Mouse (Mus musculus) forebrain, embryonic 16.5 days (tissue): ENCODE data around the gene Tdo2. TPM values are rescaled to one million over a fixed set of nuclear protein-coding genes. Genes with fewer than 3 reads are reported as not detected.

Source experiments
- ATAC-seq: fragments of 200-750 bp; cut with Nextera tagmentation; 2 replicates; pipeline ENCODE4 v1.8.0; 2017; ENCODE audit warnings: mild to moderate bottlenecking, moderate library complexity
- H3K27ac ChIP-seq: fragments of 300-500 bp; sonication (generic); 2 replicates; pipeline ENCODE4 v1.5.1; 2014; ENCODE audit warnings: low read length, control low read depth
- H3K27me3 ChIP-seq: fragments of 300-500 bp; sonication (generic); replicated peaks from 2 replicates; pipeline ENCODE4 v1.6.1; 2014; ENCODE audit warnings: low read length; ENCODE audit not compliant: control insufficient read depth, insufficient read depth
- H3K36me3 ChIP-seq: fragments of 300-500 bp; sonication (generic); 2 replicates; pipeline ENCODE4 v1.6.1; 2014; ENCODE audit not compliant: control insufficient read depth, insufficient read depth
- H3K4me1 ChIP-seq: fragments of 300-500 bp; sonication (generic); replicated peaks from 2 replicates; pipeline ENCODE4 v1.6.1; 2014; ENCODE audit warnings: low read length; ENCODE audit not compliant: control insufficient read depth, insufficient read depth
- H3K4me2 ChIP-seq: fragments of 300-500 bp; sonication (generic); 2 replicates; pipeline ENCODE4 v1.6.1; 2014; ENCODE audit warnings: mild to moderate bottlenecking, low read length, control low read depth
- H3K4me3 ChIP-seq: fragments of 300-500 bp; sonication (generic); replicated peaks from 2 replicates; pipeline ENCODE4 v1.5.1; 2014; ENCODE audit warnings: mild to moderate bottlenecking, low read length, control low read depth
- H3K9ac ChIP-seq: fragments of 300-500 bp; sonication (generic); replicated peaks from 2 replicates; pipeline ENCODE4 v1.6.1; 2014; ENCODE audit warnings: low read depth, low read length, control low read depth
- H3K9me3 ChIP-seq: fragments of 300-500 bp; sonication (generic); 2 replicates; pipeline ENCODE4 v1.6.1; 2016; ENCODE audit warnings: low read length; ENCODE audit not compliant: control insufficient read depth
- WGBS: fragments of 180-500 bp; shearing (Covaris S2); extraction: QIAGEN DNeasy Blood & Tissue Kit; methylation state at CpG from one replicate; pipeline ENCODE4 v1.1.7; 2014; 5-methylcytosine and 5-hydroxymethylcytosine counted together
- polyA plus RNA-seq: library from polyadenylated mRNA; unstranded; fragments of >200 nt; fragmentation: Nextera tagmentation; extraction: Ambion mirVana; gene quantifications from 2 replicates; pipeline ENCODE4 v1.2.1, GENCODE M21; 2015

Gene Tdo2
- polyA plus RNA-seq, 1 experiment from 2014 or later = 1.3 TPM

GRCm38 (mm10) chr3:81957484-81957883, 18.5 kb downstream of the Tdo2 start:
- Histone ChIP-seq H3K27me3 (no peaks in the 10 kb centered on the region), H3K36me3 (no peaks in the 10 kb centered on the region), H3K4me2 (no peak overlapping the region), H3K4me1 (no peaks in the 10 kb centered on the region), H3K9me3 (no peaks in the 10 kb centered on the region), H3K27ac (no peak overlapping the region), H3K4me3 (no peak overlapping the region), H3K9ac (no peak overlapping the region)
- peak; percentile 67; the same call in 1 of the 2 replicates for ATAC-seq
- WGBS = 66% methylated on average over 5 of the region's 5 CpGs

DNA sequence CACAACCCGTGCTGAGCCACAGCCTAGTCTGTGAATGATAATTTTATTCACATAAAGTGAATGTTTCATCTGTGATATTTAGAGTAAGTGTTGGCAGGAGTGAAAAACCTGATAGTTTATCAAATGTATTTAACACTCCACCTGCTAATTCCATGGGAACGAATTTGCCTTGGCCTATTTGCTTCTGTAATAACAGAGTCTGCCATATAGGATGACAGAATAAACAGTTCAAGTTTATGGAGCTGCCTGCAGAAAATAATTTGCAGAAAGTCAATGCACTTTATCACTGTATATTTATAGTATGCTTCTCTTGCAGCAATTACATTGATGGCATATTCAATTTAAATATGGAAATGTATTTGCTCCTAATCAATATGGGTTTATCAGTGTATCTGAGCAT, 24.2 kb downstream of the Tdo2 start:
- WGBS = 45% methylated on average over 2 of the region's 2 CpGs
- peak; percentile 61 for ATAC-seq
- Histone ChIP-seq H3K9me3 (no peaks in the 10 kb centered on the region), H3K4me2 (no peak overlapping the region), H3K4me3 (no peak overlapping the region), H3K36me3 (no peaks in the 10 kb centered on the region), H3K27ac (no peak overlapping the region), H3K4me1 (no peaks in the 10 kb centered on the region), H3K9ac (no peak overlapping the region), H3K27me3 (no peaks in the 10 kb centered on the region)

- no peak overlapping the region for H3K4me3 ChIP-seq
- H3K4me1 ChIP-seq = no peaks in the 10 kb centered on the region
- ATAC-seq = no peak
- no peak overlapping the region for H3K4me2 ChIP-seq
- no peaks in the 10 kb centered on the region for H3K36me3 ChIP-seq
- H3K9ac ChIP-seq = no peak overlapping the region
- no peak overlapping the region for H3K27ac ChIP-seq
- WGBS = 91% methylated on average over 1 of the region's 1 CpGs
- no peaks in the 10 kb centered on the region for H3K27me3 ChIP-seq
- H3K9me3 ChIP-seq = no peaks in the 10 kb centered on the region
Observed at GRCm38 (mm10) chr3:81949048-81949447, 27.0 kb downstream of the Tdo2 start.

DNA sequence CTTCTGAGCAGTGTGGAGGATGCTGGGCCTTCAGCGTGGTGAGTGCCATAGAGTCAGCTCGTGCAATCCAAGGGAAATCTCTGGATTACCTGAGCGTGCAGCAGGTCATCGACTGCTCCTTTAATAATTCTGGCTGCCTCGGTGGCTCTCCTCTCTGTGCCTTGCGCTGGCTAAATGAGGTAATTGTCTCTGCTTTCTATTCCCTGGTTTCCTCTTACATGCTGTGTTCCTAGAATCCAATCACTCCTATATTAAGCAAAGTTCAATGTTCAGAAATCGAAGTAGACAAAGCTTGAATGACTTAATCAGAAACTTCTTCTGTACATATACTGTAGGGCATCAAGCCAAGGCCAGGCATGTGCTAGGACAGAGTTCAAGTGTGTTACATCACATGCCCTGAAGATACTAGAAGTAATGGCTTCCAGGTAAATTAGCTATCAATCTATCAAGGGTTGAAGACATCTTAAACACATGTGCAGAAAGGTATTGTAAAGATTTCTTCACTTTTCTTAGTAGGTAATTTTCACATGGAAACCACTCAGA, 31.1 kb downstream of the Tdo2 start:
- no peak overlapping the region for H3K4me2 ChIP-seq
- H3K9ac ChIP-seq = no peak overlapping the region
- 93% methylated on average over 7 of the region's 7 CpGs for WGBS
- H3K27ac ChIP-seq = no peak overlapping the region
- no peaks in the 10 kb centered on the region for H3K4me1 ChIP-seq
- H3K4me3 ChIP-seq = no peak overlapping the region
- H3K36me3 ChIP-seq = no peaks in the 10 kb centered on the region
- no peaks in the 10 kb centered on the region for H3K27me3 ChIP-seq
- H3K9me3 ChIP-seq = no peaks in the 10 kb centered on the region
- no peak for ATAC-seq

GRCm38 (mm10) chr3:81943097-81943496, 32.9 kb downstream of the Tdo2 start:
- Histone ChIP-seq H3K9ac (no peak overlapping the region), H3K4me1 (no peaks in the 10 kb centered on the region), H3K4me2 (no peak overlapping the region), H3K36me3 (no peaks in the 10 kb centered on the region), H3K9me3 (no peaks in the 10 kb centered on the region), H3K27me3 (no peaks in the 10 kb centered on the region), H3K27ac (no peak overlapping the region), H3K4me3 (no peak overlapping the region)
- WGBS = 82% methylated on average over 3 of the region's 3 CpGs
- ATAC-seq = no peak

DNA sequence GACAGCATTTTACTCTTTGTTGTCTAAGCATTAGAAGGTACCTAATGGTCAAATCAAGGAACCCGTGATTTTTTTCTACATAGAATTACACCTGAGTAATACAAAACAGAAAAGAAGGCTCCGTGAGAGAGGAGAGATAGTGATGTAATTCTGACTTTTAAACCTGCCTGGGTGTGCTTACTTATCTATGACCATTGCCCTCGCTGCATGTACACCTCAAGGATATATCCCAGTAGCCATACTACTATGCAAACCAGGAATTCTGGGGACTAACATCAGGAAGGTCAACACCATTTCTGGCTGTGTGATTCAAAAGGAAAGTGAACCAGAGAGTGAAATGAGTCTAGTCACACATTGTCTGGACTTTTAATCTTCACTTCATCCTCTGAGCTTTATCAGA, 33.7 kb downstream of the Tdo2 start:
- H3K27me3 ChIP-seq = no peaks in the 10 kb centered on the region
- no peaks in the 10 kb centered on the region for H3K9me3 ChIP-seq
- H3K4me2 ChIP-seq = no peak overlapping the region
- WGBS = 95% methylated on average over 3 of the region's 3 CpGs
- H3K4me1 ChIP-seq = no peaks in the 10 kb centered on the region
- no peak for ATAC-seq
- H3K4me3 ChIP-seq = no peak overlapping the region
- H3K9ac ChIP-seq = no peak overlapping the region
- no peak overlapping the region for H3K27ac ChIP-seq
- H3K36me3 ChIP-seq = no peaks in the 10 kb centered on the region

GRCm38 (mm10) chr3:81938924-81939323, 37.1 kb downstream of the Tdo2 start:
- H3K9me3 ChIP-seq = no peaks in the 10 kb centered on the region
- H3K9ac ChIP-seq = no peak overlapping the region
- H3K4me2 ChIP-seq = no peak overlapping the region
- no peak overlapping the region for H3K4me3 ChIP-seq
- no peaks in the 10 kb centered on the region for H3K27me3 ChIP-seq
- WGBS = 78% methylated on average over 3 of the region's 3 CpGs
- H3K36me3 ChIP-seq = no peaks in the 10 kb centered on the region
- no peaks in the 10 kb centered on the region for H3K4me1 ChIP-seq
- H3K27ac ChIP-seq = no peak overlapping the region
- ATAC-seq = no peak

DNA sequence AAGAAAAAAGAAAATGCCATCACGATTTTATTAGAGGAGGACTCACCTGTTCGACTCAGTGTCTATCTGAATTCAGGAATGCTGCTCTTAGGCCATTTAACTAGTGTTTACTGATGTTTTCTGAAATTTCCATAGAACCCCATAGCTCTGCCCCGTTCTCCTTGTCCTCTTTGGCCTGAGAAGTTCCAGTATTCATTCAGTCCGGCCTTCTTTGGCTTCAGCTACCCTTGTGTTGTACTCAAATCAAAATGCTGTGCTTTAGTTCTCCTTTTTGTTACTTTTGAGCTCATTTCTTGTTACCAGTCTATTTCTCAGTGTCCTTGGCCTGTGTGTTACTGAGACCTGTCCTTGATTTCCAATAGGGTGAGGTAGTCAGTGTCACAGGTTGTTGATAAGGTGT, 42.7 kb downstream of the Tdo2 start:
- no peaks in the 10 kb centered on the region for H3K36me3 ChIP-seq
- H3K27ac ChIP-seq = no peak overlapping the region
- 0 out of 2 replicates have a peak, but pooled peaks cover 4% of the 10 kb centered on the region for H3K4me1 ChIP-seq
- no peaks in the 10 kb centered on the region for H3K9me3 ChIP-seq
- no peak overlapping the region for H3K4me2 ChIP-seq
- ATAC-seq = no peak
- H3K9ac ChIP-seq = no peak overlapping the region
- H3K27me3 ChIP-seq = no peaks in the 10 kb centered on the region
- WGBS = 87% methylated on average over 4 of the region's 4 CpGs
- H3K4me3 ChIP-seq = no peak overlapping the region

GRCm38 (mm10) chr3:81932141-81933101, 43.6 kb downstream of the Tdo2 start, which contains the start of gene Ctso:
Gene Ctso (plus strand): TSS chr3:81932601.
- Histone ChIP-seq H3K27ac (peak within 1 kb of the TSS; percentile 70), H3K36me3 (no peaks in the 10 kb centered on the region), H3K4me2 (peak within 1 kb of the TSS; percentile 68), H3K9ac (peak within 1 kb of the TSS; percentile 86), H3K9me3 (no peaks in the 10 kb centered on the region), H3K4me3 (peak within 1 kb of the TSS; percentile 89), H3K4me1 (0 out of 2 replicates have a peak, but pooled peaks cover 4% of the 10 kb centered on the region), H3K27me3 (no peaks in the 10 kb centered on the region)
- peak; percentile 94 for ATAC-seq
- 6% methylated on average over 27 of the region's 27 CpGs for WGBS
